Mouse (Mus musculus): ENCODE data around the gene Celf2.
"Not testable (repeated sequence)": the region's sequence is repeated elsewhere in the genome, so short reads cannot be mapped to it uniquely, and the experiment has no call there.

Celf2 gene

GRCm38 (mm10) chr2:6602163-6602562 lies 907.2 kb downstream of the Celf2 start:
- no peak for DNase-seq (ENCODE audit: low spot score in 2 of 2)

GRCm38 (mm10) chr2:6598879-6599167 lies 910.5 kb downstream of the Celf2 start:
- DNase-seq (ENCODE audit: low spot score in 2 of 2), result no peak

- no peak for DNase-seq (ENCODE audit: low spot score in 2 of 2)
Measured at GRCm38 (mm10) chr2:6598124-6598878, 911.1 kb downstream of the Celf2 start.

- no peak for DNase-seq (ENCODE audit: low spot score in 2 of 2)
Measured at GRCm38 (mm10) chr2:6594736-6595135, 914.6 kb downstream of the Celf2 start.

- DNase-seq (ENCODE audit: low spot score in 2 of 2), result no peak
Measured at GRCm38 (mm10) chr2:6594160-6594559, 915.2 kb downstream of the Celf2 start.

- no peak for DNase-seq (ENCODE audit: low spot score in 2 of 2)
Measured at GRCm38 (mm10) chr2:6593739-6594138, 915.6 kb downstream of the Celf2 start.

- DNase-seq (ENCODE audit: low spot score in 2 of 2), result no peak
Measured at GRCm38 (mm10) chr2:6586122-6586681, 923.2 kb downstream of the Celf2 start.

GRCm38 (mm10) chr2:6585069-6585754 lies 924.2 kb downstream of the Celf2 start:
- no peak for DNase-seq (ENCODE audit: low spot score in 2 of 2)

- DNase-seq (ENCODE audit: low spot score in 2 of 2), result no peak
Measured at GRCm38 (mm10) chr2:6582711-6583110, 926.7 kb downstream of the Celf2 start.

- DNase-seq (ENCODE audit: low spot score in 2 of 2), result no peak
Measured at GRCm38 (mm10) chr2:6580066-6580465, 929.3 kb downstream of the Celf2 start.

- DNase-seq (ENCODE audit: low spot score in 2 of 2), result not testable (repeated sequence)
Measured at GRCm38 (mm10) chr2:6575316-6575715, 934.0 kb downstream of the Celf2 start.

- no peak for DNase-seq (ENCODE audit: low spot score in 2 of 2)
Measured at GRCm38 (mm10) chr2:6573640-6574039, 935.7 kb downstream of the Celf2 start.

GRCm38 (mm10) chr2:6572976-6573375 lies 936.4 kb downstream of the Celf2 start:
- no peak for DNase-seq (ENCODE audit: low spot score in 2 of 2)

- DNase-seq (ENCODE audit: low spot score in 2 of 2), result no peak
Measured at GRCm38 (mm10) chr2:6569040-6569542, 940.3 kb downstream of the Celf2 start.

GRCm38 (mm10) chr2:6565175-6565574 lies 944.2 kb downstream of the Celf2 start:
- DNase-seq (ENCODE audit: low spot score in 2 of 2), result no peak

GRCm38 (mm10) chr2:6561337-6561736 lies 948.0 kb downstream of the Celf2 start:
- no peak for DNase-seq (ENCODE audit: low spot score in 2 of 2)

- no peak for DNase-seq (ENCODE audit: low spot score in 2 of 2)
Measured at GRCm38 (mm10) chr2:6560802-6561201, 948.6 kb downstream of the Celf2 start.

GRCm38 (mm10) chr2:6559581-6559980 lies 949.8 kb downstream of the Celf2 start:
- DNase-seq (ENCODE audit: low spot score in 2 of 2), result no peak

- no peak for DNase-seq (ENCODE audit: low spot score in 2 of 2)
Measured at GRCm38 (mm10) chr2:6558303-6559254, 950.8 kb downstream of the Celf2 start.

GRCm38 (mm10) chr2:6557749-6558148 lies 951.6 kb downstream of the Celf2 start:
- DNase-seq (ENCODE audit: low spot score in 2 of 2), result no peak

- no peak for DNase-seq (ENCODE audit: low spot score in 2 of 2)
Measured at GRCm38 (mm10) chr2:6556913-6557312, 952.5 kb downstream of the Celf2 start.

GRCm38 (mm10) chr2:6553656-6554055 lies 955.7 kb downstream of the Celf2 start:
- no peak for DNase-seq (ENCODE audit: low spot score in 2 of 2)
